Mouse (Mus musculus) stomach, postnatal 0 days (tissue): ENCODE data around the gene Dtl. TPM values are rescaled to one million over a fixed set of nuclear protein-coding genes. Genes with fewer than 3 reads are reported as not detected.

Experiments
- ATAC-seq: fragments of 200-750 bp; cut with Nextera tagmentation; 2 replicates; pipeline ENCODE4 v1.8.0; 2017; ENCODE audit not compliant: low FRiP score, low TSS enrichment
- DNase-seq: peaks from one replicate; pipeline ENCODE4 v3.0.0-alpha.2; 2016; ENCODE audit warnings: low spot score
- H3K27ac ChIP-seq: fragments of 300-500 bp; sonication (generic); replicated peaks from 2 replicates; pipeline ENCODE4 v1.5.1; 2014; ENCODE audit warnings: mild to moderate bottlenecking, control low read depth
- H3K27me3 ChIP-seq: fragments of 300-500 bp; sonication (generic); 2 replicates; pipeline ENCODE4 v1.6.1; 2014; ENCODE audit warnings: low read length; ENCODE audit not compliant: control insufficient read depth, insufficient read depth
- H3K36me3 ChIP-seq: fragments of 300-500 bp; sonication (generic); 2 replicates; pipeline ENCODE4 v1.6.1; 2014; ENCODE audit warnings: low read length, mixed read lengths; ENCODE audit not compliant: control insufficient read depth, insufficient read depth
- H3K4me1 ChIP-seq: fragments of 300-500 bp; sonication (generic); replicated peaks from 2 replicates; pipeline ENCODE4 v1.6.1; 2014; ENCODE audit warnings: antibody characterized with exemption; ENCODE audit not compliant: control insufficient read depth, insufficient read depth
- H3K4me2 ChIP-seq: fragments of 300-500 bp; sonication (generic); replicated peaks from 2 replicates; pipeline ENCODE4 v1.6.1; 2014; ENCODE audit warnings: low read depth, mild to moderate bottlenecking, control low read depth, moderate library complexity
- H3K4me3 ChIP-seq: fragments of 300-500 bp; sonication (generic); 2 replicates; pipeline ENCODE4 v1.5.1; 2014; ENCODE audit warnings: low read depth, low read length, control low read depth
- H3K9ac ChIP-seq: fragments of 300-500 bp; sonication (generic); 2 replicates; pipeline ENCODE4 v1.6.1; 2014; ENCODE audit warnings: mild to moderate bottlenecking, low read length, control low read depth, mixed read lengths
- H3K9me3 ChIP-seq: fragments of 300-500 bp; sonication (generic); 2 replicates; pipeline ENCODE4 v1.6.1; 2016; ENCODE audit warnings: low read length; ENCODE audit not compliant: control insufficient read depth
- CTCF ChIP-seq: IDR thresholded peaks from 2 replicates; pipeline ENCODE4 v1.5.1; 2016; ENCODE audit warnings: antibody characterized with exemption, low read depth, mild to moderate bottlenecking, moderate library complexity
- EP300 ChIP-seq: optimal IDR thresholded peaks from 2 replicates; pipeline ENCODE3; 2016; ENCODE audit warnings: antibody characterized with exemption
- WGBS: fragments of 180-500 bp; shearing (Covaris S2); extraction: QIAGEN DNeasy Blood & Tissue Kit; methylation state at CpG from one replicate; pipeline ENCODE4 v1.1.7; 2014; 5-methylcytosine and 5-hydroxymethylcytosine counted together
- polyA plus RNA-seq: library from polyadenylated mRNA; unstranded; fragments of >200 nt; fragmentation: Nextera tagmentation; extraction: Ambion mirVana; gene quantifications from 2 replicates; pipeline ENCODE4 v1.2.1, GENCODE M21; 2015

Dtl gene
- polyA plus RNA-seq, 1 experiment from 2014 or later: 7.5 TPM

DNA sequence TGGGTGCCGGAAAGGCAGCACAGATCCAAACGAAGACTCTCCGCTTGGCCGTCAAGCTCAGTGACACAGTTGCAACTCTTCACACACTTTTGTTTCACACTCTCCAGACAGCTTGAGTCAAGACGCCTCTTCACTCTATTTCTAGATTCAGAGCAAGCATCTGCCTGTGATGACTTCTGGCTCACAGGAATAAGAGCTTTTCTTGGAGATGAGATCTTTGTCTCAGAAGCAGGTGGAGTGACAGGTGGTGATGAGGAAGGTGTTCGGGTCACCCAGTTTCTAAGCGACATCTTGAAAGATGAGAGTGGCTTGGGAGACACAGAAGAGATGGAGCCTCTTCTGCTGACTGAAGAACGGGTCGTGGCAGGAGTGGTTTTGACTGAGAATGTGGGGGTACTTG lies 34.3 kb downstream of the Dtl start:
- Histone ChIP-seq H3K27me3 (no peaks in the 10 kb centered on the region), H3K9ac (no peak overlapping the region), H3K36me3 (0 out of 2 replicates have a peak, but pooled peaks cover 4% of the 10 kb centered on the region), H3K9me3 (no peaks in the 10 kb centered on the region), H3K27ac (no peak overlapping the region), H3K4me1 (no peaks in the 10 kb centered on the region), H3K4me2 (no peak overlapping the region), H3K4me3 (no peak overlapping the region)
- DNase-seq (no peak), ATAC-seq (no peak)
- TF ChIP-seq EP300 (no peak), CTCF (no peak)
- WGBS: 81% methylated on average over 9 of the region's 9 CpGs

GRCm38 (mm10) chr1:191540300-191540699 lies 35.0 kb downstream of the Dtl start:
- WGBS: 51% methylated on average over 2 of the region's 2 CpGs
- no peak overlapping the region for H3K4me3 ChIP-seq
- ATAC-seq (no peak), DNase-seq (no peak)
- no peaks in the 10 kb centered on the region for H3K27me3 ChIP-seq
- no peaks in the 10 kb centered on the region for H3K4me1 ChIP-seq
- H3K9me3 ChIP-seq: no peaks in the 10 kb centered on the region
- no peak for TF ChIP-seq EP300
- no peak for TF ChIP-seq CTCF
- H3K9ac ChIP-seq: no peak overlapping the region
- 0 out of 2 replicates have a peak, but pooled peaks cover 4% of the 10 kb centered on the region for H3K36me3 ChIP-seq
- no peak overlapping the region for H3K4me2 ChIP-seq
- no peak overlapping the region for H3K27ac ChIP-seq

DNA sequence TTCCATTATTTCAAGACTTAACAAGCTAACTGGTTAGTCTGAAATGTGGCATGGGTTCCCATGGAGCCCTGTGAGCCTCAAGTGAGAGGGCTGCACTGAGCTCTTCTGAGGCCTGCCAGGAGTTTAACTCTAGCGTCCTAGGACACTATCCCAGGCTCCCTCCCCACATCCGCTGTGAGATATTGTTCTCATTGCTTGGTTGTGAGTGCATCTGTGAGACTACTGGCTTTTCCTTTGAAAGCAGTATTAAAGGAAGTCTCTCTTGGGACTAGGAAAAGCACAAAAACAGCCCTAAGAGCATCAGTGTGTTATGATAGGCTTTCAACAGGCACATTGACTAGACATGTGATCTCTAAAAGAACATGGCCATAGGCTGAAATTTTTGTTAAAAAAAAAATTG lies 40.4 kb downstream of the Dtl start:
- Histone ChIP-seq H3K27me3 (no peaks in the 10 kb centered on the region), H3K9me3 (no peaks in the 10 kb centered on the region), H3K9ac (no peak overlapping the region), H3K4me1 (no peaks in the 10 kb centered on the region), H3K27ac (no peak overlapping the region), H3K4me3 (no peak overlapping the region), H3K36me3 (0 out of 2 replicates have a peak, but pooled peaks cover 4% of the 10 kb centered on the region), H3K4me2 (no peak overlapping the region)
- TF ChIP-seq CTCF (no peak), EP300 (no peak)
- 53% methylated on average over 2 of the region's 2 CpGs for WGBS
- no peak for ATAC-seq
- DNase-seq: no peak

- no peaks in the 10 kb centered on the region for H3K36me3 ChIP-seq
- H3K27ac ChIP-seq: no peak overlapping the region
- DNase-seq: no peak
- TF ChIP-seq CTCF (no peak), EP300 (no peak)
- no peak overlapping the region for H3K4me3 ChIP-seq
- H3K4me1 ChIP-seq: no peaks in the 10 kb centered on the region
- H3K27me3 ChIP-seq: no peaks in the 10 kb centered on the region
- H3K9me3 ChIP-seq: no peaks in the 10 kb centered on the region
- H3K4me2 ChIP-seq: no peak overlapping the region
- ATAC-seq: no peak
- H3K9ac ChIP-seq: no peak overlapping the region
- 41% methylated on average over 1 of the region's 1 CpGs for WGBS
Observed at GRCm38 (mm10) chr1:191531023-191531422, 44.3 kb downstream of the Dtl start.

GRCm38 (mm10) chr1:191529406-191529805 lies 45.9 kb downstream of the Dtl start:
- H3K4me1 ChIP-seq: no peaks in the 10 kb centered on the region
- H3K36me3 ChIP-seq: no peaks in the 10 kb centered on the region
- DNase-seq: no peak
- 79% methylated on average over 2 of the region's 2 CpGs for WGBS
- H3K9me3 ChIP-seq: no peaks in the 10 kb centered on the region
- TF ChIP-seq CTCF (no peak), EP300 (no peak)
- H3K9ac ChIP-seq: no peak overlapping the region
- H3K4me2 ChIP-seq: no peak overlapping the region
- H3K27ac ChIP-seq: 0 out of 2 replicates have a peak overlapping the region, but pooled peaks have one; percentile 13
- H3K27me3 ChIP-seq: no peaks in the 10 kb centered on the region
- no peak for ATAC-seq
- no peak overlapping the region for H3K4me3 ChIP-seq

DNA sequence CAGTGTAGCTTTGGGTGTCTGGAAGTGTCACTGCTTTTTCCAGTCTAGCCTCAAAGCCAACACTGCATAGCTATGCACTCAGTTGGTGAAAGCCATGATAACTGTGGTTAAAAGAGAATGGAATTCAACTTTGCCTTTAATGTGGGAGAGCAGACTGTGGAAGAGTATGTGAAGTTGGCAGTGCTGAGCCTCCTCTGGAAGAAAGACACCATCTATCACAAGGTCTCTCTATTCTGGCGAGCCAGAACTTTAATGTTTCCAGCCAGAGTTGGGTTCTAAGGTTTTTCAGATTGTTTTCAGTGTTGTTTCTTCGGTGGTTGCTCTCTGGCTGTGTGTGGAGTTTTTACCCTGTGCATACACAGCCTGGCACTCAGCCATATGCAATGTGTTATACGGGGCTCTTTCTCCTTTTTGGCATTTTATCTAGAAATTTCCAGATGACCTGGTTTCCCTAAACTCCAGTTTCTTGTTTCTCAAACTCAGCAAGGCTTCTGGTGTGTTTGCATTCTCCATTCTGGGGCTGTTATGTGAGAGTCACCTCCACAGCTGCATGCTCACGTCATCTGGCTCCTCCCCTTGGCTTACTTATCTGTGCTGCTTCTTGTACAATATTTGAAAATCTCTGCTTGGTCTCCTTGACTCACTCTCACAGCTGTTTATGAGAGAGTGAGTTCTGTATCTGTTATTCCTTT lies 47.3 kb downstream of the Dtl start:
- Histone ChIP-seq H3K4me2 (no peak overlapping the region), H3K4me1 (no peaks in the 10 kb centered on the region), H3K27ac (peak overlapping the region; percentile 41), H3K27me3 (no peaks in the 10 kb centered on the region), H3K36me3 (no peaks in the 10 kb centered on the region), H3K4me3 (no peak overlapping the region), H3K9me3 (no peaks in the 10 kb centered on the region), H3K9ac (no peak overlapping the region)
- ATAC-seq (peak; percentile 61; the same call in 1 of the 2 replicates), DNase-seq (peak; percentile 48)
- WGBS: 30% methylated on average over 4 of the region's 4 CpGs
- TF ChIP-seq CTCF (no peak), EP300 (no peak)
